Mouse (Mus musculus) cortical plate, adult 2 months (tissue): ENCODE results near the gene Baat.

Experiments used
- CTCF ChIP-seq: fragments of 200-500 bp; IDR thresholded peaks from 2 replicates; pipeline ENCODE4 v1.5.1; 2011; ENCODE audit warnings: mild to moderate bottlenecking, control low read depth, low read length; ENCODE audit not compliant: insufficient read depth; ENCODE audit errors: extremely low read depth
- POLR2A ChIP-seq: fragments of 200-500 bp; IDR thresholded peaks from 2 replicates; pipeline ENCODE4 v1.6.1; 2011; ENCODE audit warnings: mild to moderate bottlenecking, low read length, control low read depth; ENCODE audit not compliant: insufficient read depth; ENCODE audit errors: extremely low read depth

DNA sequence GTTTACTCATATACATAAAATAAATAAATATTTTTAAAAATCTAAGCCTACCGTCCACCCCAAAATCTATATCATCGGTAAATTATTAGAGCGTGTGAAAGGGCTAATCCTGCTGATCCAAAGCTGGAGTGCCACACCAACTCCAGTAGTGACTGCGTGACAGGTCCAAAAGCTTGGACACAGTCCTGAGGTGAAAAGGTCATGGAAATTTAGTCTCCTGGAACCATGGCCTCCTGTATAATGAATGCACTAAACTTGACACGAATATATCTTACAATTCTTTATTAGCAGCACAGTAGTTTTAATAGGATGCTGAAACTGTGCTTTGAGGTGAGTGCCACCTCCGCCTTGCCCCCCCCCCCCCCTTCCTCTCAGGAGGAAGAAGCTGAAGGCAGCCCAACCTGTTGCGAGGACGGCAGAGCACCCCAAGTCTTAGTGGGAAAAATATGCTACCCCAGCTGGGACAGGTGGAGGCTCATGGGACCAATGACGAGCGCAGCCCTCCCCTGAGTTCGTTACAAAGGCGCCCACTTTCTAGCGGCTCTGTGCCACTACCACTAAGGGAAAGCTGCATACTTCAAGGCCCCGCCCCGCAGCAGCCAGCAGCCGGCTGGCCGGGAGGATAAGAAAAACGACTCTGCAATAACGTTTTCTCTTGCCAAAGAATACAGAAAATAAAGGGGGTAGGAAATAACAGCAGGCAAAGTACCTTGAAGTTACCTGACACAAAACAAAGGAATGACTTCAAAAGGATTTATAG, 28.1 kb downstream of the Baat start:
- no peak for TF ChIP-seq CTCF
- TF ChIP-seq POLR2A = no peak
